Mouse (Mus musculus) C2C12 (cell line): ENCODE results near the gene Sfi1.
"Not testable (repeated sequence)": the region's sequence is repeated elsewhere in the genome, so short reads cannot be mapped to it uniquely, and the experiment has no call there.

Experiments
- CEBPB ChIP-seq: IDR thresholded peaks from one replicate; pipeline ENCODE4 v1.6.1; 2011; ENCODE audit warnings: low read depth, mild to moderate bottlenecking, control low read depth, moderate library complexity
- CTCF ChIP-seq: IDR thresholded peaks from one replicate; pipeline ENCODE4 v1.5.1; 2011; ENCODE audit not compliant: control insufficient read depth, insufficient read depth, insufficient read length
- MAX ChIP-seq: IDR thresholded peaks from one replicate; pipeline ENCODE4 v1.6.1; 2011; ENCODE audit warnings: mild to moderate bottlenecking, control low read depth
- MYOD1 ChIP-seq: IDR thresholded peaks from one replicate; pipeline ENCODE4 v1.6.1; 2011; ENCODE audit warnings: low read depth; ENCODE audit not compliant: control insufficient read depth, insufficient read length
- USF1 ChIP-seq: IDR thresholded peaks from one replicate; pipeline ENCODE4 v1.6.1; 2011; ENCODE audit warnings: low read depth, mild to moderate bottlenecking, control low read depth, moderate library complexity

DNA sequence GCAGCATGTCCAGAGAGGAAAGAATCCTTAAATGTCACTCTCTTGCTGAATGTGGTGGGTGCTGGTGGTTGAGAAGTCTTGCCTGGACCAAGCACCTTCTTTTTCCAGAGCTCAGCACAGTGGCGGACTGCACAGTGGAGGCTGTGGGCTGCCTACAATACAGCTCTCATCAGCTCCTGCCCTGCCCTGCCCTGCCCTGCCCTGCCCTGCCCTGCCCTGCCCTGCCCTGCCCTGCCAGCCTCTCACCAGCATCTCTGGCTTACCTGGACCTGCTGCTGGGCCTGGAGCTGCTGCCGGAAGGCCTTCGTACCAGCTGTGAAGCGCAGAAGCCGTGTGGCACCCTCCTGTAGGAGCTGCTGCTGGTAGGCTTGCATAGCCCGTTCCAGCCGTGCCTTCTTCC is 57.9 kb downstream of the Sfi1 start:
- TF ChIP-seq CTCF, MYOD1, USF1, MAX, CEBPB: not testable (repeated sequence)
